Mouse (Mus musculus): Measurements from ENCODE around the gene Rab5b. TPM values are rescaled to one million over a fixed set of nuclear protein-coding genes. Genes with fewer than 3 reads are reported as not detected.

Gene Rab5b
- total and polyA plus RNA-seq, 2 experiments from 2014 or later, result 51.2 to 75.3 TPM

- ATAC-seq (ENCODE audit: insufficient read depth, low read depth) (no peak), DNase-seq (ENCODE audit: low spot score) (no peak)
- 94% methylated on average over 2 of the region's 2 CpGs for WGBS
- no peak overlapping the region for H3K4me3 ChIP-seq (ENCODE audit: low read depth, low read length)
- H3K4me2 ChIP-seq (ENCODE audit: low read depth, low read length), result no peak overlapping the region
- no peaks in the 10 kb centered on the region for H3K36me3 ChIP-seq (replicated peaks; ENCODE audit: control insufficient read depth, insufficient read depth, low read length)
- no peak overlapping the region for H3K9ac ChIP-seq (replicated peaks; ENCODE audit: low read depth, low read length)
- no peaks in the 10 kb centered on the region for H3K27me3 ChIP-seq (ENCODE audit: control insufficient read depth, insufficient read depth, low read length)
- TF ChIP-seq EP300 (IDR thresholded peaks at IDR 0.05; ENCODE audit: low read depth), result no peak
- no peak for TF ChIP-seq CTCF (IDR thresholded peaks at IDR 0.05; ENCODE audit: low read depth)
- H3K9me3 ChIP-seq (replicated peaks; ENCODE audit: control insufficient read depth, low read length), result no peaks in the 10 kb centered on the region
- no peak overlapping the region for H3K27ac ChIP-seq (ENCODE audit: low read depth)
- no peaks in the 10 kb centered on the region for H3K4me1 ChIP-seq (ENCODE audit: control insufficient read depth, insufficient read depth)
Observed at GRCm38 (mm10) chr10:128665806-128666205, 30.3 kb downstream of the Rab5b start.

DNA sequence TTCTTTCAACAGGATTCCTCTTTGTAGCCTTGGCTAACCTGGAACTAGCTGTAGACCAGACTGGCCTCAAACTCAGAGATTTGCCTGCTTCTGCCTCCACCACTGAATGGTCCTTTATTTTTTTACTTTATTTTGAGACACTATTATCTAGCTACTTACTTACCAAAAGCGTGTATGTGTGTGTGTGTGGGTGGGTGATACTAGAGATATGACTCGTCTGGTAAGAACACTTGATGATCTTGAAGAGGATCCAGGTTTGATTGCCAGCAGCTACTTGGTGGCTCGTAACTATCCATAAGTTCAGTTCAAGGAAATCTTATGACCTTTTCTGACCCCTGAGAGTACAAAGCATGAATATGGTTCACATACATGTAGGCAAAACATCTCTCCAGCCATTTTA, 30.8 kb downstream of the Rab5b start:
- DNase-seq (ENCODE audit: low spot score) (no peak), ATAC-seq (ENCODE audit: insufficient read depth, low read depth) (no peak)
- TF ChIP-seq CTCF (IDR thresholded peaks at IDR 0.05; ENCODE audit: low read depth), result no peak
- 60% methylated on average over 3 of the region's 3 CpGs for WGBS
- Histone ChIP-seq H3K36me3 (replicated peaks; ENCODE audit: control insufficient read depth, insufficient read depth, low read length) (no peaks in the 10 kb centered on the region), H3K27me3 (ENCODE audit: control insufficient read depth, insufficient read depth, low read length) (no peaks in the 10 kb centered on the region), H3K4me1 (ENCODE audit: control insufficient read depth, insufficient read depth) (no peaks in the 10 kb centered on the region), H3K9me3 (replicated peaks; ENCODE audit: control insufficient read depth, low read length) (no peaks in the 10 kb centered on the region), H3K4me2 (ENCODE audit: low read depth, low read length) (no peak overlapping the region), H3K4me3 (ENCODE audit: low read depth, low read length) (no peak overlapping the region), H3K27ac (ENCODE audit: low read depth) (no peak overlapping the region), H3K9ac (replicated peaks; ENCODE audit: low read depth, low read length) (no peak overlapping the region)

DNA sequence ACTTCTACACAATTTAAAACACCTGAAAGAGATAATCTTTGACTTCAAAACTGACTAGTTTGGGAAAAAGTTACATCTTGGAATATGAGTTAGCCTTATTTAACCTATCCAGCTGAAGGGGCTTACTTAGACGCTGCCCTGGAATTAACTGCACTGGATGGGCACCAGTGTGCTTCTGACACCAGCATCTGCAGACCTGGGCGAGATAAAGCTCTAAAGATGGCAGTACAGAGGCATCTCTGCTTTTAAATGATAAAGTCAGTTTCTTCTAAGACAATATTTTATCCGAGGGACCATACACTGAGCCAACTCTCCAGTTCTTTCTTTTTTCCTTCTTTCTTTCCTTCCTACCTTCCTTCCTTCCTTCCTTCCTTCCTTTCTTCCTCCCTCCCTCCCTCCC, 31.3 kb downstream of the Rab5b start:
- H3K36me3 ChIP-seq (replicated peaks; ENCODE audit: control insufficient read depth, insufficient read depth, low read length), result no peaks in the 10 kb centered on the region
- no peaks in the 10 kb centered on the region for H3K4me1 ChIP-seq (ENCODE audit: control insufficient read depth, insufficient read depth)
- H3K27me3 ChIP-seq (ENCODE audit: control insufficient read depth, insufficient read depth, low read length), result no peaks in the 10 kb centered on the region
- H3K27ac ChIP-seq (ENCODE audit: low read depth), result no peak overlapping the region
- TF ChIP-seq EP300 (IDR thresholded peaks at IDR 0.05; ENCODE audit: low read depth) (no peak), CTCF (IDR thresholded peaks at IDR 0.05; ENCODE audit: low read depth) (no peak)
- 58% methylated on average over 3 of the region's 3 CpGs for WGBS
- no peak overlapping the region for H3K4me3 ChIP-seq (ENCODE audit: low read depth, low read length)
- ATAC-seq (ENCODE audit: insufficient read depth, low read depth) (no peak), DNase-seq (ENCODE audit: low spot score) (no peak)
- H3K9me3 ChIP-seq (replicated peaks; ENCODE audit: control insufficient read depth, low read length), result no peaks in the 10 kb centered on the region
- no peak overlapping the region for H3K9ac ChIP-seq (replicated peaks; ENCODE audit: low read depth, low read length)
- no peak overlapping the region for H3K4me2 ChIP-seq (ENCODE audit: low read depth, low read length)

GRCm38 (mm10) chr10:128663441-128664220, 32.4 kb downstream of the Rab5b start:
- Histone ChIP-seq H3K4me2 (ENCODE audit: low read depth, low read length) (no peak overlapping the region), H3K4me3 (ENCODE audit: low read depth, low read length) (no peak overlapping the region), H3K9ac (replicated peaks; ENCODE audit: low read depth, low read length) (no peak overlapping the region), H3K27me3 (ENCODE audit: control insufficient read depth, insufficient read depth, low read length) (no peaks in the 10 kb centered on the region), H3K27ac (ENCODE audit: low read depth) (no peak overlapping the region), H3K36me3 (replicated peaks; ENCODE audit: control insufficient read depth, insufficient read depth, low read length) (no peaks in the 10 kb centered on the region), H3K4me1 (ENCODE audit: control insufficient read depth, insufficient read depth) (no peaks in the 10 kb centered on the region), H3K9me3 (replicated peaks; ENCODE audit: control insufficient read depth, low read length) (no peaks in the 10 kb centered on the region)
- ATAC-seq (ENCODE audit: insufficient read depth, low read depth) (no peak), DNase-seq (ENCODE audit: low spot score) (no peak)
- TF ChIP-seq EP300 (IDR thresholded peaks at IDR 0.05; ENCODE audit: low read depth) (no peak), CTCF (IDR thresholded peaks at IDR 0.05; ENCODE audit: low read depth) (no peak)
- 43% methylated on average over 5 of the region's 5 CpGs for WGBS

DNA sequence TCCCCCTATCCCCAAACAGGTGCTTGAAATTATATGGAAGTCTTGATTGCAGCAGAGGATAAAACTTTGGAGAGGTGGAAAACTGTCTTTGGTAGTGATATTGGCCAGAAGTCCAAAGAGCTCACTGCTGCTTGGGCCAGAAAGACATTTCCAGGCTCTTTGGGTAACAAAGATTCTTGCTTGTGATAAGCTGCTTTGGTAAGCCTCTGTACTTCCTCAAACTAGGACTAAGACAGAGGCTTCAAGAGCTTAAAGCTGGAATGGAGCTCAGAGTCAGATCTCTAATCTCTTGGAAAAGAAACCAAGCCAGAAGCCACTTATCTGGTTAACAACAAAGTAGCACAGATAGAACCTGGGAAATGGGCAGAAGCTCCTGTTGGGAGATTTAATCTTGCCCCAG, 33.6 kb downstream of the Rab5b start:
- ATAC-seq (ENCODE audit: insufficient read depth, low read depth) (no peak), DNase-seq (ENCODE audit: low spot score) (no peak)
- TF ChIP-seq EP300 (IDR thresholded peaks at IDR 0.05; ENCODE audit: low read depth) (no peak), CTCF (IDR thresholded peaks at IDR 0.05; ENCODE audit: low read depth) (no peak)
- H3K27me3 ChIP-seq (ENCODE audit: control insufficient read depth, insufficient read depth, low read length), result no peaks in the 10 kb centered on the region
- no peak overlapping the region for H3K4me2 ChIP-seq (ENCODE audit: low read depth, low read length)
- H3K4me3 ChIP-seq (ENCODE audit: low read depth, low read length), result no peak overlapping the region
- no peak overlapping the region for H3K9ac ChIP-seq (replicated peaks; ENCODE audit: low read depth, low read length)
- no peaks in the 10 kb centered on the region for H3K9me3 ChIP-seq (replicated peaks; ENCODE audit: control insufficient read depth, low read length)
- no peaks in the 10 kb centered on the region for H3K4me1 ChIP-seq (ENCODE audit: control insufficient read depth, insufficient read depth)
- H3K36me3 ChIP-seq (replicated peaks; ENCODE audit: control insufficient read depth, insufficient read depth, low read length), result no peaks in the 10 kb centered on the region
- no peak overlapping the region for H3K27ac ChIP-seq (ENCODE audit: low read depth)

DNA sequence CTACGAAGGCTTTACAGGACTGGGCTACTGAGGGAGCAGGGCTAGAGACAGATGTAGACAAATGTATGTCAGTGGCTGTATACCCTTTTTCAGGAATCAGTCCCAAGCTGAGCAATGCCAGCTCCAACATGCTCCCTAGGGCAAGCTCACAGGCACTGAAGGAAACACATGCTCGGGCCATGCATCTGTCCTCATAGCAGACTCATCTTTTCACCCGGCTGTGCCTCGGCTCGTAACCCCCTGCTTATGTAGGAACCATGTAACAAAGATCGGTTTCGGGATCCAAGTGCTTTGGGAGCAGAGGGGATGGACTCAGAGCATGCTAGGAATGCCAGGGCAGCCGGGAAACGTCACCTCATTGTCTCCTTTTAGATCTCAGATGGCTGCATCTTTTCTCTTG, 36.6 kb downstream of the Rab5b start:
- 37% methylated on average over 9 of the region's 9 CpGs for WGBS
- TF ChIP-seq EP300 (IDR thresholded peaks at IDR 0.05; ENCODE audit: low read depth), result no peak
- TF ChIP-seq CTCF (IDR thresholded peaks at IDR 0.05; ENCODE audit: low read depth), result no peak
- no peak overlapping the region for H3K27ac ChIP-seq (ENCODE audit: low read depth)

More for the DNA sequence above, 36.6 kb downstream of the Rab5b start:
- H3K4me2 ChIP-seq (ENCODE audit: low read depth, low read length), result no peak overlapping the region
- no peak overlapping the region for H3K9ac ChIP-seq (replicated peaks; ENCODE audit: low read depth, low read length)
- no peaks in the 10 kb centered on the region for H3K36me3 ChIP-seq (replicated peaks; ENCODE audit: control insufficient read depth, insufficient read depth, low read length)
- DNase-seq (ENCODE audit: low spot score) (no peak), ATAC-seq (ENCODE audit: insufficient read depth, low read depth) (no peak)
- no peaks in the 10 kb centered on the region for H3K27me3 ChIP-seq (ENCODE audit: control insufficient read depth, insufficient read depth, low read length)
- no peak overlapping the region for H3K4me3 ChIP-seq (ENCODE audit: low read depth, low read length)
- no peaks in the 10 kb centered on the region for H3K4me1 ChIP-seq (ENCODE audit: control insufficient read depth, insufficient read depth)
- no peaks in the 10 kb centered on the region for H3K9me3 ChIP-seq (replicated peaks; ENCODE audit: control insufficient read depth, low read length)
